Mouse (Mus musculus) layer of hippocampus, postnatal 14 days (tissue): ENCODE data around the gene Ccdc27. TPM values are rescaled to one million over a fixed set of nuclear protein-coding genes. Genes with fewer than 3 reads are reported as not detected.

Experiments used
- DNase-seq, 2 experiments: peaks; one replicate each; pipeline ENCODE4 v3.0.0; 2021 to 2022; ENCODE audit warnings: low spot score in 2 of 2, mixed read lengths in 1 of 2
- long read RNA-seq, 2 experiments: library from polyadenylated mRNA; stranded (forward); transcript quantifications; one replicate each; pipeline ENCODE4 v2.0.0; 2021
- total RNA-seq, 2 experiments: library from RNA; stranded (reverse); gene quantifications; 2 replicates each; pipeline ENCODE4 v1.2.3; 2021

Ccdc27 gene
- total RNA-seq: 1 to 10 TPM; 1.0 to 1.7 TPM
- long read RNA-seq, experiment 1, partial matches to known transcripts: 1 of 3 reads
- long read RNA-seq, experiment 1, other reads (novel, unspliced or antisense): 2 of 3 reads
- long read RNA-seq, experiment 2: 0 reads

DNA sequence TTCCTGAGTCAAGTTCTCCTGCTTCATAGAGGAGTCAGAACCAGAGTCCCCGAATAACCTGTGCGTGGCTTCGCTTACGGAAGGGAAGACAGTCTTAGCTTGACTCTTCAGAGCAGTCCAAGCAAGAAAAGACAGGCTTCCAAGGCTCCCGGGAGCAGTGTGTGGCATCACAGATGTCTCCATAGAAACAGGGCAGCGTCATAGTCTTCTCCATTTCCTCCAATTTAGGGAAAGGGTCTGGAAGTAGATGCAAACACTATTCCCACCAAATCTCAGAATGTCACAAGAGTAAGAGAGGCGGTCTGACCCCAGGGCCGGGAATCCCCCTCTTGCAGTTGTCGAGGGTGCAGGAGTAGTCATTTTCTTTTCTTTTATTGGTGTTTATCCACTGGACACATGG, at the start of gene Ccdc27:
Gene Ccdc27 (minus strand): TSS at position 101 of the 400 bp plus-strand sequence.
- no peak for DNase-seq

- DNase-seq: no peak
Measured at GRCm38 (mm10) chr4:154091356-154091755, 48.9 kb upstream of the Ccdc27 start.

DNA sequence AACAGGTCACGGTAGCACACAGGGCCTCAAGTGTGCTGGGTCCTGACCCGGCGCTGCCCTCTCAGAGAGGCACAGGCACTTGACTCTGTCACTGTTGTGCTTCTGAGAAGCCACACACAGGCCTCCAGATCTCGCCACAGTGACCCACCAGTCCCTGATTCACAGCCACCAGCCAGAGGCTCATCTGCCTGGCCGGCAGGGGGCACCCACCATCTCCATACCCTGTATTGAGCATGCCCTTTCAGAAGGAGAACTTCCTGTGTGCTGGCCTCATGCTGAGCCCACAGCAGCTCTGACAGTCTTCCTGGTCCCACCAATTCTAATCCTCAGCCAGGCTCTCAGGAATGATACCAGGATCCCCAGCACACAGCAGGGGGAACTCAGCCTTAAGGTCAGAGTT, 46.7 kb upstream of the Ccdc27 start:
- DNase-seq: no peak

- DNase-seq: no peak
Measured at GRCm38 (mm10) chr4:154086436-154086835, 44.0 kb upstream of the Ccdc27 start.

GRCm38 (mm10) chr4:154085856-154086255, 43.4 kb upstream of the Ccdc27 start:
- DNase-seq: peak in 1 of 2 experiments; percentile 68

DNA sequence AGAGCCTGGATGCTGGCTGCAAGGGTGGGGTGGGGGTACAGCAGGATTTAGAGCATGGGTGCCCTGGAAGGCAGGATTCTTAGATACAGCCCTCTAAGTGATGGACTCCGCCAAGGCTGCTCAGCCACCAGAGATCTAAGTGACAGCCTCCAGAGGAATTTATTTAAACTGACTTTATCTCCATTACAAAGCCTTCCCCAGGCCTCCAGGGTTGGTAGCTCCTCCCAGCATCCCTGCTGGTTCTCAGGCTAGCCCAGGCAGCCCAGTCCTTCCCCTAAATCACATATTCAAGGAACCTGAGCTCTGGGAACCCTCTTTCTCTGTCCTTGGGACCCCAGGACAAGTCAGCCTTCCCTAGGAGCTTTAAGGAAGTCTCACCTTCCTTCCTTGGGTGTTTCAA, 39.5 kb upstream of the Ccdc27 start:
- DNase-seq: no peak

DNA sequence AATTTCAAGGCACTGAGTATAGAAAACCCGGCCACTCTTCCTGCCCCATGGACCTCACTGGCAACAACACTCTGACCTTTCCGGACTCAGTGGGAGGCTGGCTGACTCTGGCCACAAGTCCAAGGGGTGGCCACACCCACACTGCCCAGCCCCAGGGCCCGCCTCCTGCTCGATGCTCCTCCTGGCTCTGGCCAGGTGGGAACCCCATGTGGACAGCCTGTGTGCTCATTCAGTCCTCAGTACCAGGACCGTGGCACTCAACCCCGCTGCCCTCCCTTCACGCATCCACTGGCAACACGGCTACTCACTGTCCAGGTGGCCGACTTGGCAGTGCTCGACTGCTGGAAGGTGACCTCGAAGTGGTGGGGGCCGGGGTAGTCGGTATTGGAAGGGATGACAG, 38.5 kb upstream of the Ccdc27 start:
- DNase-seq: no peak

- DNase-seq: no peak
Measured at GRCm38 (mm10) chr4:154080211-154080610, 37.7 kb upstream of the Ccdc27 start.

DNA sequence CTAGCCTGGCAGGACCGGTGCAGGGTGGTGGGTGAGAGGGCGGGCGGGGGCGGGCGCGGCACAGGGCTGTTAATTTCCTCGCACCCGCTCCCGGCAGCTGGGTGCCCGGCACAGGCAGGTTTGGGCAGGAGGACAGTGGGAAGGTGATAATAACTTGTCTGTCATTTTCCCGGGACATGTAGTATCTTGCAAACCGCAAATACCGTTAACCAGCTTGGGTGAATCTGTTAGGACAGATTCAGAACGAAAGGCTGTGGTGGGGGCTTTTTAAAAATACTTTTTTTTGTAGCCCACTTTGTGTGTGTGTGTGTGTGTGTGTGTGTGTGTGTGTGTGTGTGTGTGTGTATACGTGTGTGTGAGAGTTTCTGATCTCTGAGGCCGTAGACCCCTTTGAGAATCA, 29.5 kb upstream of the Ccdc27 start:
- DNase-seq: peak in 1 of 2 experiments; percentile 26

DNA sequence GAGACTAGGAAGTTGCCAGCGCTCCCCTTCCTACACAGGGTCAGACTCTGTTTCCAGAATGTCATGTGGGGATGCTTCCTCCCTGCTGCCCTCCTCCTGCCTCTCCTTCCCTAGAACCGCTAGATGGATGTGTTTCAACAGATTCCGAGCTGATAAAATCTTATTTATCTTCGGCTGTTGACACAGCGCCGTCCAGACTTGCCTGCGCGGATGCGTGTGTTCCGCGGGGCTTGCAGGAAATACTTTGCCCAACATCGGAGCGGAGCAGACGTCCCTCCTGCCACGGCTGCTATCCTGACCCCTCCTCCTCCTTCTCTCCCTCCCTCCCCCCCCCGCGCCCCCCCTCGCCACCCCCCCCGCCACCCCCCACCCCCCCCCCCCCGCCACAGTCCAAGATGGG, 29.0 kb upstream of the Ccdc27 start:
- DNase-seq: peak in 1 of 2 experiments; percentile 20

DNA sequence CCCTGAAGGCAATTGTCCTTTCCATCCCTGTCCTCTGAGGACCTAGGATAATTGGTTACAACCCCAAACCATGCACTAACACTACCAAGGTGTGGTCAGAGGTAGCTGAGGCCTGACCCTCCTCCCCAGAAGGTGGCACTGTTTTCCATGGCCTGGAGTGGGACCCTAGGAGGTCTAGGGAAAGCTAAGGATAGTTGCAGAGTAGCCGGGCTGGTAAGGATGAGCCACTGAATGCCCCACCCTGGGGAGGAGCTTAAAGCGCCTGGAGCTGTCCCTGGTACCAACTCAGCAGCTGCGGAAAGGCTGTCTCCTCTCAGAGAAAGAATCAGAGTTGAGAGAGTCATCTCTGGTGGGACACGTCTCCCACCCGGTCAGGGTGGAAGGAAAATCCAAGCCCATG, 28.4 kb upstream of the Ccdc27 start:
- no peak for DNase-seq

- peak in 1 of 2 experiments; percentile 64 for DNase-seq
Measured at GRCm38 (mm10) chr4:154064827-154065773, 22.6 kb upstream of the Ccdc27 start.

DNA sequence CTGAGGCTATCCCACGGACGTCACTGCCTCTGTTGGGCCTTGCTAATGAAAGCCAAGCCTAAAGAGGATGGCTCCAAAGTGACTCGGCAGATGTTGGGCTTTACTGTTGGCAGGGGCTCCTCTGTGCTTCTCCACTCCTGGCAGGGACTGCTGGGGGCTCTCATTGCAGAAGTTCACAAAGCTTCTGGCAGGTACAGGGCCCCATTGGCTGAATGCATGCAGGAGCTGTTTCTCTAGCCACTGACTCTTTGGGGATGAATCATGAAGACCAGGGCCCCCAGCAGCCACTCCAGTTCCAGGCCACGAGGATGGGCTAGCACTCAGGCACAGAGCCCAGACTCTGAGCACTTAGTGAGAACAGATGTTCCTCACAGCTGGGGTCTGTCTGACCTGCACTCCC, 15.2 kb upstream of the Ccdc27 start:
- DNase-seq: no peak

GRCm38 (mm10) chr4:154056661-154057060, 14.2 kb upstream of the Ccdc27 start:
- DNase-seq: peak in 1 of 2 experiments; percentile 22

DNA sequence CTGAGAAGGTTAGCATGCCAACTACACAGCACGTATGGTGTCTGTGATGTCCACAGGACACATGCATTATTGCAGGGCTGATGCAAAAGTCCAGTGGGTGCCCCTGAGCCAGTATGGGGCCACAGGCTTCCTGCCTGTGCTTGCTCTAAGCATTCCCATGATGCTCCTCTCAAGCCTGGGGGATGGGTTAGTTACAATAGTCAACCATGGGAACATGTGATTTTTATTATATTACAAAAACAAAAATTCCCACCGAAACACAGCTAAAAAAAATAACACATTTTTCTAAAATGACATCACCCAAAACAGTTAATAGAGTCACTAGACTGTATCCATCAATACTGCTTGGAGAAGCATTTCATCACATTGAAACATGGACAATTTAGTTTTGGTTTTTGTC, 13.6 kb upstream of the Ccdc27 start:
- DNase-seq: no peak

- no peak for DNase-seq
Measured at GRCm38 (mm10) chr4:154055482-154055881, 13.0 kb upstream of the Ccdc27 start.

- no peak for DNase-seq
Measured at GRCm38 (mm10) chr4:154053065-154053464, 10.6 kb upstream of the Ccdc27 start.

DNA sequence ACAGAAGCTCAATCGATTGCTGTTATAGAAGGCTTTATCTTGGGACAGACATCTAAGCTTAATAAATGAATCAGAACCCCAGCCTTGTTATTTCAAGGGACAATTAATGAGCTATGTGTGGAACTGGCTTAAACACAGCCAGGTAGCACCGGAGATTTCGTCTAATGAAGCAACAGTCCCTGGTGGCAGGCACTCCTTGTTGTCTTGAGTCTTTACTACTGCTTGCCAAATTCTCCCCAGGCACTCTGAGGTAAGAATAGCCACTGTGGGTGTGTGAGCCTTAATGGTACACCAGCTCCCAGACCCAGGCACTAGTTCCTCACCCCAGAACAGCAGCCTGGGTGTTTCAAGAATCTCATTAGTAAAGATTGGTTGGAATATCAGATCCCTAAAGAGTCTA, 8.9 kb upstream of the Ccdc27 start:
- DNase-seq: no peak

- DNase-seq: no peak
Measured at GRCm38 (mm10) chr4:154045837-154046236, 3.4 kb upstream of the Ccdc27 start.

GRCm38 (mm10) chr4:154037123-154037522, 5.4 kb downstream of the Ccdc27 start:
- no peak for DNase-seq

- no peak for DNase-seq
Measured at GRCm38 (mm10) chr4:154028646-154029045, 13.8 kb downstream of the Ccdc27 start.

DNA sequence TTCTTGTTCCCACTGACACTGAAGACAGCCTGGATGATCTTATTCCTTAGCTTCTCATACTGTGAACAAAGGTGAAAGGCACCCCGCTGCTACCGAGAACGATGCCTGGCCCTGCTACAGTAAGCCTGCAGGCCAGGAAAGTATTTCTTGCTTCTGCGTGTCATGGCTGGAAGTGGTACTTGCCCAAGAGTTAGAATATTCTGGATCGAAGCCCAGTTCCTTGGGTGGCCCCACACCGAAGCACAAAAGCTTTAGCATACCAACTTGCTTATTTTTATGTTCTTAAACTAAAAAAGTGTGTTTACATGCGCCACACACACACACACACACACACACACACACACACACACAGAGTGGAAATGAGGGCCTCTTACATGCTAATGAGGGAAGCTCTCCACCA, 14.4 kb downstream of the Ccdc27 start:
- no peak for DNase-seq

DNA sequence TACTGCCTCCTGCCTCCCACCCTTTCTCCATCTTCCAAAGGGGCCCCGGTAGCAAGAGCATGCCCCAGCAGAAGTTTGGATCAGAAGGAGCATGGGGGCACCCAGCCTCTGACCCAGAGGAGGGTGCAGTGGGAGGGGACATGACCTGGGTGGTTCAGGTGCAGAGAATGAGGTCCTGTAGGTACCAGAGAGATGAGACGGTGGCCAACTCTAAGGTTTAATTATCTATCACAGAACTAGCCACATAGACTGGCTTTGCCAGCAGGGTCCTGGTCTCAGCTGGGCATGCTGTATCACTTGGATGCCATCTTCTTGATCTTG, 16.1 kb downstream of the Ccdc27 start:
- no peak for DNase-seq
